Mouse (Mus musculus) ES-E14 (cell line): Measurements from ENCODE around the gene Angpt4. TPM values are rescaled to one million over a fixed set of nuclear protein-coding genes. Genes with fewer than 3 reads are reported as not detected.

Experiments used
- DNase-seq: peaks from one replicate; pipeline ENCODE4 v3.0.0-alpha.2; 2013; ENCODE audit warnings: low read depth, low spot score
- H3K27ac ChIP-seq: 2 replicates; pipeline ENCODE4 v1.5.1; 2012; ENCODE audit warnings: low read depth, mild to moderate bottlenecking, low read length, moderate library complexity, mixed read lengths; ENCODE audit not compliant: poor library complexity, insufficient read depth, severe bottlenecking
- H3K36me3 ChIP-seq: 2 replicates; pipeline ENCODE4 v1.6.1; 2012; ENCODE audit warnings: mild to moderate bottlenecking, low read length, moderate library complexity, mixed read lengths; ENCODE audit not compliant: control insufficient read depth, poor library complexity, insufficient read depth, severe bottlenecking
- H3K4me1 ChIP-seq, 2 experiments: fragments of 150-350 bp in 1 of 2; sonication (generic) in 1 of 2; 2 replicates each; pipeline ENCODE4 v1.6.1; 2012; ENCODE audit warnings: low read length in 2 of 2, mild to moderate bottlenecking in 1 of 2, mixed read lengths in 1 of 2; ENCODE audit not compliant: control insufficient read depth in 2 of 2, insufficient read depth in 2 of 2, poor library complexity in 1 of 2
- H3K4me3 ChIP-seq, 2 experiments: fragments of 150-350 bp in 1 of 2; sonication (generic) in 1 of 2; 2 replicates each; pipeline ENCODE4 v1.5.1; 2012; ENCODE audit warnings: low read length in 2 of 2, low read depth in 1 of 2, mild to moderate bottlenecking in 1 of 2, mixed read lengths in 1 of 2; ENCODE audit not compliant: insufficient read depth in 1 of 2, poor library complexity in 1 of 2, severe bottlenecking in 1 of 2
- H3K9ac ChIP-seq: 2 replicates; pipeline ENCODE4 v1.6.1; 2012; ENCODE audit warnings: low read depth, mild to moderate bottlenecking, low read length, mixed read lengths; ENCODE audit not compliant: poor library complexity, insufficient read depth, severe bottlenecking
- H3K9me3 ChIP-seq: fragments of 150-350 bp; sonication (generic); 2 replicates; pipeline ENCODE4 v1.6.1; 2012; ENCODE audit warnings: low read depth, mild to moderate bottlenecking, low read length; ENCODE audit not compliant: control insufficient read depth, insufficient read depth
- CHD2 ChIP-seq: IDR thresholded peaks from 2 replicates; pipeline ENCODE4 v1.6.1; 2014; ENCODE audit warnings: mild to moderate bottlenecking, low read depth, low read length, inconsistent platforms
- HCFC1 ChIP-seq: IDR thresholded peaks from 2 replicates; pipeline ENCODE4 v1.6.1; 2012; ENCODE audit warnings: low read length, inconsistent platforms, borderline replicate concordance; ENCODE audit not compliant: insufficient read depth
- MAFK ChIP-seq: IDR thresholded peaks from 2 replicates; pipeline ENCODE4 v1.6.1; 2014; ENCODE audit warnings: mild to moderate bottlenecking, low read depth, low read length, inconsistent platforms; ENCODE audit not compliant: insufficient read depth
- ZC3H11A ChIP-seq: IDR thresholded peaks from 2 replicates; pipeline ENCODE4 v1.6.1; 2012; ENCODE audit warnings: low read depth, mild to moderate bottlenecking, inconsistent platforms, low read length, borderline replicate concordance
- ZNF384 ChIP-seq: IDR thresholded peaks from 2 replicates; pipeline ENCODE4 v1.6.1; 2012; ENCODE audit warnings: low read depth, low read length, inconsistent platforms
- in situ Hi-C, 2 experiments: fragments of 600-800 bp; cut with MboI; formaldehyde crosslinking; loops; one replicate each; pipeline ENCODE4 v1.15.1; 2025; ENCODE audit warnings: low sequenced_read_pairs in 2 of 2, inconsistent platforms in 1 of 2; ENCODE audit not compliant: unreplicated experiment in 2 of 2
- total RNA-seq: library from RNA; depleted of rRNA; stranded (reverse); fragments of 300-350 nt; gene quantifications from 2 replicates; pipeline ENCODE4 v1.2.3, GENCODE M21; 2012

The Angpt4 gene
- total RNA-seq, 1 experiment = 0.98 TPM

- H3K27ac ChIP-seq = no peak overlapping the region
- peaks cover 0 to 6% of the 10 kb centered on the region in 2 experiments; a peak in 1 of 4 replicates for H3K4me1 ChIP-seq
- in situ Hi-C loops = no loop called here
- no peaks in the 10 kb centered on the region for H3K36me3 ChIP-seq
- H3K9ac ChIP-seq = peak overlapping the region; percentile 53; the same call in 1 of the 2 replicates
- TF ChIP-seq HCFC1 (no peak), ZNF384 (no peak), ZC3H11A (no peak), CHD2 (no peak), MAFK (no peak)
- H3K4me3 ChIP-seq = peak overlapping the region; percentile 45 to 57; a peak in 3 of 4 replicates
- DNase-seq = no peak
- no peaks in the 10 kb centered on the region for H3K9me3 ChIP-seq
Measured at GRCm38 (mm10) chr2:151938780-151939200, 27.8 kb downstream of the Angpt4 start.

DNA sequence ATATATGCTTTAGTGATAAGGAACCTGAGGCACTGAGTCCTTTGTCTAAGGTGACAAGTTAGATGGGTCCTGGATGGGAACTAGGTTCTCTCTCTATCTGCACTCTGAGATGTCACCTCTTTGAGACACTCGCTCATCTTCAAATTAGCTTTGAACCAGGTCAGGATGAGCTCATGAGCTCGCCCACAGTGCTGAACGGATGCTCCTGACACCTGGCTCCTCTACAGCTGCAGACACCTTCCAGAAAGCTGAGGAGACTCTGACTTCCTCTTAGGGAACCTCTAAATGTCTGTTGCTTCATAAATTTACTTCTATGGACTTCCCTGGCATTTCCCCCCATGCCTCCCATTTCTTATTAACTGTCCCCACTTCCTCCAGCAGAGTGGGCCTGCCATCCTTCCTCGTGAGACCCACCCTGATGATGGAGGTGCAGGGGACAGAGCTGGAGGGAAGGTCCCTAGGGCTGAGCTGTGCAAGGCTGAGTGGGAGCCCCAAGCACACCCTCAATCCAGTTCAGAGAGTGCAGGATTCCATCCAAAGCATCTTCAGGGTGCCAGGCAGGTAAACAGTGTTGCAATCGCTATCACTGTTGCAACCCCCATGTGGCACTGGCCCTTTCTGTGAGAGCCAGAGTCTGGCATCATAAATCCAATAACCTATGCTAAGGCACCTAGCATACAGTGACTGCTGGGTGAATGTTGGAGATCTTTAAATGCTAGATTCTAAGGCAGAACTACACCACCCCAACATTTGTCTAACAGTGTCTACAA lies 28.8 kb downstream of the Angpt4 start:
- DNase-seq = no peak
- Histone ChIP-seq H3K9me3 (no peaks in the 10 kb centered on the region), H3K36me3 (no peaks in the 10 kb centered on the region), H3K9ac (no peak overlapping the region), H3K27ac (no peak overlapping the region; the same call in 1 of the 2 replicates), H3K4me1 (peaks cover 0 to 6% of the 10 kb centered on the region in 2 experiments; a peak in 1 of 4 replicates), H3K4me3 (no peak overlapping the region)
- in situ Hi-C loops = no loop called here
- no peak for TF ChIP-seq MAFK
- TF ChIP-seq HCFC1 = no peak

- Histone ChIP-seq H3K9me3 (no peaks in the 10 kb centered on the region), H3K36me3 (no peaks in the 10 kb centered on the region), H3K27ac (no peak overlapping the region), H3K9ac (no peak overlapping the region), H3K4me3 (no peak overlapping the region), H3K4me1 (peaks cover 0 to 6% of the 10 kb centered on the region in 2 experiments; a peak in 1 of 4 replicates)
- no peak for DNase-seq
- TF ChIP-seq CHD2 = no peak
- TF ChIP-seq ZC3H11A = peak; percentile 27; the same call in 1 of the 2 replicates
- TF ChIP-seq HCFC1 = no peak
- in situ Hi-C loops = no loop called here
Measured at GRCm38 (mm10) chr2:151941269-151941668, 30.3 kb downstream of the Angpt4 start.

- no peaks in the 10 kb centered on the region for H3K36me3 ChIP-seq
- no peak overlapping the region for H3K27ac ChIP-seq
- no peaks in the 10 kb centered on the region for H3K4me1 ChIP-seq
- H3K9ac ChIP-seq = no peak overlapping the region
- no peaks in the 10 kb centered on the region for H3K9me3 ChIP-seq
- DNase-seq = no peak
- in situ Hi-C loops = no loop called here
- TF ChIP-seq MAFK (no peak), ZNF384 (no peak), CHD2 (no peak), ZC3H11A (no peak), HCFC1 (no peak)
- no peak overlapping the region for H3K4me3 ChIP-seq
Measured at GRCm38 (mm10) chr2:151944106-151944505, 33.1 kb downstream of the Angpt4 start.

DNA sequence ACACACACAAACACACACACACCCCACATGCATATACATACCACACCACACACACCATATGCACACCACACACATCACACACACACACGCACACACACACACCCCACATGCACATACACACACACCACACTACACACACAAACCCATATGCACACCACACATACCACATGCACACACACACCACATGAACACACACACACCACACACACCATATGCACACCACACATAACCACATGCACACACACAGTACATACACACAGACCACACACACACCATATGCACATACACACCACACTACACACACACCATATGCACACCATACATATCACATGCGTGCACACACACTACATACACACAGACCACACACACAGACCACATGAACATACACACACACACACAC lies 36.6 kb downstream of the Angpt4 start:
- no peak overlapping the region for H3K9ac ChIP-seq
- no peaks in the 10 kb centered on the region for H3K4me1 ChIP-seq
- H3K9me3 ChIP-seq = no peaks in the 10 kb centered on the region
- H3K36me3 ChIP-seq = no peaks in the 10 kb centered on the region
- no peak for DNase-seq
- no peak overlapping the region for H3K27ac ChIP-seq
- in situ Hi-C loops = no loop called here
- no peak overlapping the region for H3K4me3 ChIP-seq
- TF ChIP-seq CHD2 (no peak), MAFK (no peak), HCFC1 (no peak), ZC3H11A (no peak), ZNF384 (no peak)
